Mouse (Mus musculus) c-Kit-positive CD71-positive TER-119-negative erythroid progenitor cells, embryonic 14.5 days (primary cell): ENCODE data around the gene Acoxl.
A peak's percentile ranks its signal among the peaks of the same experiment; 100 is the strongest.

Experiments used
- DNase-seq: peaks from one replicate; pipeline ENCODE4 v3.0.0-alpha.2; 2013; ENCODE audit warnings: low read depth

Acoxl gene

DNA sequence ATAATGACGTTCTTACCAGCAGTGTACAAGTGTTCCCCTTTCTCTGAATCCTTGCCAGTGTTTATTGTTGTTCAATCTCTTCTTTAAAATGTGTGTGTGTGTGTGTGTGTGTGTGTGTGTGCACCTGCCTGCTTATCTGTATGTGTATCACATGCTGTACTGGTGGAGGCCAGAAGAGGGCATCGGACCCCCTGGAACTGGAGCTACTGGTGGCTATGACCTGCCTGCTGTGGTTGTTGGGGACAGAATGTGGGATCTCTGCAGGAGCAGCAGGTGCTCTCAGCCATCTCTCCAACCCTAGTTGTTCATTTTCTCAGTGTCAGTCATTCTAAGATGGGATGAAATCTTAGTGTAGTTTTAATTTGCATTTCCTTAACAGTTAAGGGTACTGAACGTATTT, 98.4 kb downstream of the Acoxl start:
- no peak for DNase-seq

DNA sequence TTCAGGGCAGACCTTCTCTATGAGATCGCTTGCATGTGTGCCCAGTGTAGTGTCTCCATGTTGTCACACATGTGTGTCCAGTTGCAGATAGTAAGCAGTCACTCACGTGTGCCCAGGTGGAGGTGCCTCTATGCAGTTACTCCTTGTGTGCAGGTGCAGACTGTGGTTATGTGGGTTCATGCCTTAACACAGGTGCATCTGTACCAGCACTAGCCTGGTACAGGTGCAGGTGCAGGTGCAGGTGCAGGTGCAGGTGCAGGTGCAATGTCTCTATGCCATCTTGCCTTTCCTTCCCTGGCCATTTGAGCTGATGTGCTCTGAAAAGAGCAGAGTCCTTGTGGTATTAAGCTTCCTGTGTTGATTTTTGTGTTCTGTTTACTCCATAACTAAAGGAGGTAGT, 100.5 kb downstream of the Acoxl start:
- DNase-seq = no peak

DNA sequence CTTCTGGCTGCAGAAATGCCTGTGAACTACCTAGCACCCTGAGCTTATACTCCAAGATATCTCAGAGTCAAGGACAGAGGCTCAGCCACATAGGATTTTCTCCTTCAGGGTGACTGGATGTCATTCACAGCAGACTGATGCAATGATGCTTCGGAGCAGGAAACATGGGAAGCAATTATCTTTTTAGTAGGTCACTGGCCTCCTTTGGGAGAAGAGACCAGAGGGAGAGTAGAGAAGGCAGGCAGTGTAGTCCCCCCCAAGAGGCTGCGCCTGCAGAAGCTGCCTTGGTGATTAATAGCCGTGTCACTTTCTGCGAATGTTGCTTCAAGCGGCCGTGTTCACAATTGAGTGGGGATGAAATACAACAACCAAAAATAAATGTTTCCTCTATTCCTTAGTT, 121.9 kb downstream of the Acoxl start:
- DNase-seq = no peak

DNA sequence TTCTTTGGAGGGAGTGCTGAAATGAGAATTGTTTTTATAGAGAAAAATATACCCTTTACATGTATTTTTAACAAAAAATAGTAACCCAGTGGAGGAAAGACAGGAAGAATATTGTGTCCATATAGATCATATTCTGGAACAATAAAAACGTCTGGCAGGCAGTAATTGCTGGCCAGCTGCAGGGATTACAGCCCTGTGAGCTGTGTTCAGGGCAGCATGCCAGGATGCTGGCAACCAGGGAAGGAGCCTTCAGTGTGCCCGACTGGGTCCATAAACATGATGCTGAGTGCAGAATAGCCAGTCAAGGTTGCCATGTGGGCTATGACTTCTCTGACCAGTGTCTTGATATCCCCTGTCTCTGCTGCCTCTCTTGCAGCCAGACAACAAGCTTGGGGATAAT, 122.5 kb downstream of the Acoxl start:
- DNase-seq = no peak

DNA sequence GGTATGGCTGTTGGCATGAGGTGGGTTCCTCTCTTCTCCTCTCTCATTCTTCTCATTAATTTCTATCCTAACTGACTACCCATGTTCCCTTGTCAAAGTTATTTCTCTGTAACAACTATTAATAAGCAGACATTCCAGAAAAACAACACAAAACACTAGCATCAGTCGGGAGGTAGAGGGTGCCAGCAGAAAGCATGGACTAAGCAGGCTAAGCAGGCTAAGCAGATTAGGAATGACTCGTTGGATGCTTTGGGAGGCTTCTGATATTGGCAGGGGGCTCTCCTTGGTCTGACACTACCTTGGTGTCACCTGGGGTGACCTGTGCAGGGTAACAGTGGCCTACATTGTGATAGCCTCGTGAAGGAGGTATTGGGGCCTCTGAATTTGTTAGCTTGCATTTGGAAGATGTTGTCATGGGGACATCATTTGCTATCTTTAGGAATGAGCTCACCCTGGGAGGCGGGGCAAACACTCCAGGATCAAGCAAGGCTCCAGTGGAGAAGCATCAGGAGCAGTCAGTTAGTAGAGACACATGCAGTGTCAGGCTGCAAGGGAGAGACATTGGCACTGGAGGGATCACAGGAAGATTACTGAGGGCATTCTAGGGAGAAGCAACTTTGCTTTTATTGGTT, 123.2 kb downstream of the Acoxl start:
- no peak for DNase-seq

DNA sequence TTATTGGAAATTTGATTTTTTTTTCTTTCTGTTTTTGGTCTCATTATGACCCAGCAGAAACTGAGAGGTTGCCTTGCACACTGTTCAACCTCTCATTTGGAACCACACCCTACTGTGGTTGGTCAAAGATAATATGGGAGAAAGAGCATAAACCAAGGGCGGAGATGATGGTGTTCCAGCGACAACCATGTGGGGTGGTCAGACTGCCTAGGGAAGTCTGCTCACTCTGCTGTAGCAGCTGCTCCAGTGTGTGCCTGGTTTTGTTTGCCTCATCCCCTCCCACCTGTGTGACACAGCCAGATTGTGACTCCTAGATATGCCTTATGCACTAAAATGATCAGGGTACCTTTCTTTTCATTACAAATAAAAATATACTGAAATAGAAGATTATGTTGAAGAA, 130.3 kb downstream of the Acoxl start:
- DNase-seq = peak; percentile 34

DNA sequence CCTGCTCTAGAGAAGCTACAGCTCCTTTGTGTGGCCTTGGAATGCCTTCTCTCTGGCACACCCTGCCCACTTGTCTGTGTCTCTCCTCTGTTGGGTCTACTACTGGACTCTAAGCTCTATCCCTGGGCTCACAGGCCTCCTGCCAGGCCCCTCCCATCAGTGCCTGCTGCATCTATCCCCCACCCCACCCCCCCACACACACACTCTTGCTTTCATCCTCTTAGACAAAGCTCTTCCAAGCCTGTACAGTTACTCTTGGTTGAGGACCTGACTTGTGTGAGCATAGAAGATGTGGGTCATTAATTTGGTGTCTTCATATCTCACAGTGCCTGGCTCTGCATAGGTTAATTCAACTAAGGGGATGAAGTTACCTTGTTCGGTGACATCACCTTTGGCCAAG, 137.6 kb downstream of the Acoxl start:
- no peak for DNase-seq

DNA sequence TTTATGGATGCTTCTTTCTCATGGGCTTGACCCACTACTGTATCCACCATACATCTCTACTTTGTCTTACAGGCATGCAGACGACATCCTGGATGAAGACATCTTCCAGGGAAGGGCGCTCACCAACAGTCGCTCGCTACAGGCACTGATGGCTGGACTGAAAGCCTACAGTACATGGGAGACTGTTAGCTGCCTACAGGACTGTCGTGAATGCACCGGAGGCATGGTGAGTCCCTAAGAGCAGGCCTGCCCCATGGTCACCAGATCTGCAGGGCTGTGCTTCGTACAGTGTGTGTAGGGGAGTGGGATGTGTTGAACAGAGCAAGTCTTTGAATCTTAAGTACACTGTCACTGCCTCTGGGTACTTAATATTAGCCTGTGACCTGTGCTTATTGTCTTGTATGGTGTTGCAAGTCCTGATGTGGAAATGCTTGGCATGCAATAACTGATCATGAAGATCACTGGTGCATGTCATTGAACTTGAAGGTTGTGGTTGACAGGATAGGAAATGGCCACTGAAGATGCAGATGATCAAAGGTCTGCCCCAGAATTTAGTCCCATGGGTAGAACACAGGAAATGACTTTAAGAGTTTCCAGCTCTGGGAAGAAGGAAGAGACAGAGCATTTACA, 140.0 kb downstream of the Acoxl start:
- DNase-seq = no peak

DNA sequence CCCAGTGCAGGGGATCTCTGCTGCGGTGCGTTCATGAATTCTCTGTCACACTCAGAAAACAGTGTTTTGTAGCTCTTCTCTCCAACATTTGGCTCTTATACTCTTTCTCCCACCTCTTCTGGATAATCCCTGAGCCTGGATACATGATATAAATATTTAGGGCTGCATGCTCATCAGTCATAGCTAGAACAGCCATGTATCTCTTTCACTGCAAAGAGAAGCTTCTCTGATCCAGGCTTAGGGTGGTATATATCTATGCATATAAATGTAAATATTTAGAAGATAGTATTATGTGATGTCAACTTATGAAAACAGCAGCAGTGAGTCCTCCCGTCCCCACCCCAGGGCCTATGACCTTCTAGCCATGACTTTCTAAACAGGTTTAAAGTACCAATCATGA, 143.9 kb downstream of the Acoxl start:
- DNase-seq = no peak

DNA sequence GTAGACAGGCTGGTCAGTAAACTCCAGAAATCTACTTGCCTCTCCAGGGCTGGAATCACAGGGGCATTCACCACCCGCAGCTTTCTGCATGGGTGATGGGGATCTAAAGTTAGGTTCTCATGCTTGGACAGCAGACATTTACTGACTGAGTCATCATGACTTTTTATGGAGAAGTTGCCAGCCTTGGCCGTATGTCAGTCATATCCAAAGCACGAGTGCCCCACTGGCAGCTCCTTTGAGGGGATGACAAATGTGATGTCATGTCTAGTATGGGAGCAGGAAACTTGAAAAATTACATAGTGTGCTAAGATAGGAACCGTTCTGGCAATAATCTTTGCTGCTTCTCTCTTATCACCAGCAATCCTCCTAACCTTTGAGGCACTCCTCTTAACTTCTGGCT, 144.6 kb downstream of the Acoxl start:
- DNase-seq = no peak

DNA sequence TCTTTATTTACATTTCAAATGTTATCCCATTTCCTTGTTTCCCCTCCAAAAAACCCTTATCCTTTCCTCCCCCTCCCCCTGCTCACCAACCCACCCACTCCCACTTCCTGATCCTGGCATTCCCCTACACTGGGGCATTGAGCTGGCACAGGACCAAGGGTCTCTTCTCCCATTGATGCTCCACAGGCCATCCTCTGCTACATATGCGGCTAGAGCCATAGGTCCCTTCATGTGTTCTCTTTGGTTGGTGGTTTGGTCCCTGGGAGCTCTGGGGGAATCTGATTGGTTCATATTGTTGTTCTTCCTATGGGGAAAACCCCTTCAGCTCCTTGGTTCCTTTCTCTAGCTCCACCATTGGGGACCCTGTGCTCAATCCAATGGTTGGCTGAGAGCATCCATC, 145.3 kb downstream of the Acoxl start:
- DNase-seq = no peak

DNA sequence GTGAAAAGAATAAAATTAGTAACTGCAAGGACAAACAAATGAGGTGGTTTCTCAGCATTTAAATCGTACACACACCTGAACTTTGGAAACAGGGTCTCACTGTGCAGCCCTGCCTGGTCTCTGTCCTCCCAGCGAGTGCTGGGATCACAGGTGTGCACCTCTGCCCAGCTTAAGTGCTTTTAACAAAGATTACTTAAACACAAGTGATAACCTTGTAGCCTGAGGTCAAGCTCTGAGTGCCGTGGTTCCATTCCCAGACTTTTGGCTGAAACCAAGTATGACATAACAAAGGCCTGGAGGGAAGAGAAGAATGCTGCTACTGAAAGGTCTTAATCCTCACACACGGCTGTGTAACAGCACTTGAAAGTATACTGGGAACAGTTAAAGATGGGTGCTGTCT, 149.0 kb downstream of the Acoxl start:
- no peak for DNase-seq

DNA sequence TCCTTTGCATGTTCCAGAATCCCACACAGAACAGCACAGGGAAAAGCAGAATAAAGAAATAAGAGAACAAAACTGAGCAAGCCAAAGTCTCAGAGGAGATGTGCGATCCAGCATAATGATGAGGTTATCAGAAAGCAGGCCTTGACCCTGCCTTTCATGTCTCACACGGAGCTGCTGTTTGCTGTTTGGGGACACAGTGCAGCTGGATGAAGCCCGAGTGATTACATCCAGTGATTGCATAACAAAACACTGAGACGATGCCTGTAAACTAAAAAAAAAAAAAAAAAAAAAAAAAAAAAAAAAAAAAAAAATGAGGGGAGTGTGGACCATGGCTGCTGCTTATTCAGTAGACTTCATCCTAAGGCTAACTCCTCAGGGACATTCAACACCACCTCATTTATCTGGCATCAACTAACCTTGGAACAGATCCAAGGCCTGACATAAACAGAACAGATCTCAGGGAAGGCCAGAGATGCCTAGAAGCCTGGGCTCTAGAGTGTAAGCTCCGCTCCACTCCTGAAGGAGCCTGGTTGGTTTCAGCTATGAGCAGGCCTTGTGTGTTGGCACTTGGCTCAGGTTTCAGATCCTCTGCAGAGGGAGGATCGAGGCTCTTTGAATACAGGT, 152.3 kb downstream of the Acoxl start:
- DNase-seq = no peak

DNA sequence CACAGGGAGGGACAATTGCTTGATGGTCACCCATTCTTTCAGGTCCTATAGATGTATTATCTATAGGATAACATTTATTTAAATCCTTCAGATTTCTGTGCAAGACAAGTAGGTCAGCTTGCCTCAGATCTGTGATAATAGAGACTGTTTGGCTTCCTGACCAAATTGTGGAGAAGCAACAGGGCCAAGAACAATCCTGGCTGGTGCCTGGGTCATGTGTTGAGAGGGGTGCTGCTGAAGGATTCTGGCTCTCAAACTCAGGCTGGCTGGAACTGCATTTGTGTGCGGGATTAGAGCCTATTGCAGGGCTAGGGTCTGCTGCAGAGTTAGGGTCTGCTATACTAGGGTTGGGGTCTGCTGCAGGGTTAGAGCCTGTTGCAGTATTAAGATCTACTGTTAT, 153.0 kb downstream of the Acoxl start:
- no peak for DNase-seq

DNA sequence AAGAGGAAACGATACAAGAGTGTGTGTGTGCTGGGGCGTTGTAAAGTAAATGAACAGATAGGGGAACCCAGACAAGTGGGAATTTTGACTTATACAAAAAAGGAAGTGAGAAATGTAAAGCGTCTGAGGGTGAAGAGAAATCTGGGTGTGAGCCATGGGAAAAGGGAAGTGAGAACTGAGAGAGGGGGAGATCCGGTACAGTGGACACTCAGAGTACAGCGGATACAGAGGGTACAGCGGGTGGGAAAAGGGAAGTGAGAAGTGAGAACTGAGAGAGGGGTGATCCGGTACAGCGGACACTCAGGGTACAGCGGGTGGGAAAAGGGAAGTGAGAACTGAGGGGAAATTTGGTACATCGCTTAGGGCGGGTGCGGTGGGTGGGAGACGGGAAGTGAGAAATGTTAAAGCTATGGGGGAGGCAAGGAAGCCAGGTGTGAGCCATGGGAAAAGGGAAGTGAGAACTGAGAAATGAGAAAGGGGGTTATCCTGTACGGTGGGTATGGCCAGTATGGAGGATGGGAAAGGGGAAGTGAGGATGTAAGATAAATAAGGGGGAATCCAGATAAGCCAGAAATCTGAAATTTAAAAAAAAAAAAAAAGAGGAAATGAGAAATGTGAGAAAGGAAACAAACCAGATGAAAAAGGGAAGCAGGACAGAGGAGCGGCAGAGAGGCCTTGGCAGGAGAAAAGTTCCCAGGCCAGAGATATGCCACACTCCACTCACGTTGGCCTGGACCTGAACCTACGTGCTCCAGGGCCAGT, 170.2 kb downstream of the Acoxl start:
- DNase-seq = no peak

DNA sequence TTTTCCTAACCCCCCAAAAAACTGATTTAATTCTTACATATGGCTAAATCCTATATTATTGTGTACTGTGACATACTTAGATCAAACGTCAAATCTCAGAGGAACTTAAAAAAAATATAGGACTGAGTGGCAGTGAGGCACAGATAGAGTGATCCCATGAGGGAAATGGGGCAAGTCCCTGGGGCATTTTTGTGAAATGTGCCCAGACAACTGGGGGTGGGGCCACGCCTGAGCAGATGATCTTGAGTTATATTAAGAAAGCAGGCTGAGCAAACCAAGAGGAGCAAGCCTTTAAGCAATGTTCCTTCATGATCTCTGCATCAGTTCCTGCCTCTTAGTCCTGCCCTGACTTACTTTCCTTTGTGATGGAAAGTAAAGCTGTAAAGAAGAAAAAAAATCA, 175.9 kb downstream of the Acoxl start:
- no peak for DNase-seq

DNA sequence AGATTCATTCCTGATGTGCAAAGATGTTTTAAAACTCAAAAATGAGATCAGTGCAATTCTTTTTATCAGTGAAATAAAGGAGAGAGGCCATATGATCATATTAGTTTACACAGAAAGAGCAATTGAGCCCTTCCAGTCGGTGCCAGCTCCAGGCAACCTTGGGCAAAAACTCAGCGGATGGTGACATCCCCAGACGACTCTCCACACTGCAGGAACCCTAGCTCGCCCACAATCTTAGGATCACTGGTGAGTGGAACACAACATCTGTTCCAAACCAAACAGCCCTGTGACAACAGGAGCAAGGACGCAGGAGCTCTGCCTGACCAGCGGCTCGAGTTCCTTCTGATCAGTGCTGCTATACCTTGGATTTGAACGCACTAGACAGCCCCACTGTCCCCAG, 176.9 kb downstream of the Acoxl start:
- DNase-seq = no peak

DNA sequence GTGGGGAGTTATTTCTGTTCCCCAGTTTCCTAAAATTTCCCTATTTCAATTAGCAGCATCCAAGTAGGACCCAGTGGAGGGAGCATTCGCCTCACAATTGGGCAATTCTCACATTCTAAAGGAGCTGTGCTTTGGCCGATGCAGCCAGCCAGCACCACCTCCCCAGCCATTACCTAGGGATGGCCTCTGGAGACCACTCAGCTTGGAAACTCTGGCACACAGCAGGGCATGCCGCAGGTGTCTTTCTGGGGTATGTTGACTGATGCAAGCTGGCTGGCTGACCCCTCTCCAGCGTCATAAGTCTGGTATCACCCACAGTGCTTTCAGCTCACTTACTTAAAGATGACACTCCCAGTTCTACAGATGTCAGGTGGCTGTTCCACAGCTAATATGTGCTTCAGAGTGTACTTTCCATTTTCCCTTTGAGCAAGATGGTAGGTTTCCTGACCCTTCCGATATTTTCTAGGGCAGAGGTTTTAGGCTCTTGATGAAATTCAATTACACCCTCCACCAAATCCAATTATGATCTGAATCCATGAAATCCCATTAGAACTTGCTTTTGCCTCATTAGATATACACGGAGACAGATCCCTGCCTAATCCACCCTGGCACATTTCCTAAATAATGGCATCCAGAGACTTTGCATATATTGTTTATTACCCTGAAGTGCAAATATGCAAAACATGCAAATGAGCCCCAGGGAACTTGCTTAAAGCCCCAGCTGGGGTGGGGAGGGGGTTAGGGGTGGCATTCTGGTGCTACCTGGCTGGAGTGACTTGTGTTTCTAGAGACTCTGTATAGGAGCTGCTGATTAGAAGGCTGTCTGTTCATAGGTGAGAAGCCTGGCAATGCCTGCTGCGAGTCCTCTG, 181.6 kb downstream of the Acoxl start:
- DNase-seq = no peak

DNA sequence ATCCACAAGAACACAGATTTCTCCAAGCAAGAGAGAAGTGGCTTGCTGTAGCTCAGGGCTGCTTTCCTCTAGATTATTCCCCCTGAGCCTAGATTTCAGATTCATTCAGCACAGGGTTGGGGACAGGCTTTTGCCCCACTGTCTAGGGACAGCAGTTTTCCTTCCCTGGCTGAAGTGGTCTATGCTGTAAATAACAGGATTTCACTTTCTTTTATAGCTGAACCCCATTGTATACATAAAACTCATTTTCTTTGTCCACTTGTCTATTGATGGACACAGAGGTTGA, 182.2 kb downstream of the Acoxl start:
- DNase-seq = no peak

DNA sequence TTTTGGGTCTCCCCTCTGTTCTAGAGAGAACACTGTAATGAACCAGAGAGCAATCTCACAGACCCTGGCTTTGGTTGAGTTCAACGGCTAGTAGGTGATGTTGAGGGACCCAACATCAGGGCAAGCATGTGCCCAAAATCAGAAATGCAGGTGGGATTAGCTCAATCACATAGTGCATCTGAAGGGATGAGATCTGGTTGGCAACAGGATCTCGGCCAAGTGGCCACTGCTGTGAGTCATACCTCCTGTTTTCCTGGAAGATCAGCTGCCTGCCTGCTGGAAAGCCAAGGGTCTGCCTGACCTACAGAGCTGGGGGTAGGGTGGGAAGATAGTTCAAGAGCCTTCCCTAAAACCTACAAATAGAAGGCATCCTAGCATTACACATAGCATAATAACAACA, 185.2 kb downstream of the Acoxl start:
- DNase-seq = no peak

DNA sequence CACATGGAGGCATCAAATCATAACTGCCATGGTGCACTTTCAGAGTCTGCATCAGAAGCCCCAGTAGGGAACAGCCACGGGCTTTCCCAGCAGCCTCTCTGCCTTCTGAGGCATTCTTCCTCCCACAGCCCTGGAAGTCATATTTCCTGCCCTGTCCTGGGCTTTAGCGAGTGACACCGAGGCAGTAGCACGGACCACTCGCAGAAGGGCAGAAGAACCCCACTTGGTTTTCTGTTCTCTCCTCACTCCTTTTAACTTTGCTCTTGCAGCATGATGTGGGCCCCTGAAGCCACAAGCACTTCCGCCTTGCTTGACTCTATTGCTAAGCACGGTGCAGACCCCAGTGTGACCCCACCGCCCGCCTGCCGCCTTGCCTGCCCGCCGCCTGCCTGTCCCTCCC, 189.0 kb downstream of the Acoxl start:
- no peak for DNase-seq

DNA sequence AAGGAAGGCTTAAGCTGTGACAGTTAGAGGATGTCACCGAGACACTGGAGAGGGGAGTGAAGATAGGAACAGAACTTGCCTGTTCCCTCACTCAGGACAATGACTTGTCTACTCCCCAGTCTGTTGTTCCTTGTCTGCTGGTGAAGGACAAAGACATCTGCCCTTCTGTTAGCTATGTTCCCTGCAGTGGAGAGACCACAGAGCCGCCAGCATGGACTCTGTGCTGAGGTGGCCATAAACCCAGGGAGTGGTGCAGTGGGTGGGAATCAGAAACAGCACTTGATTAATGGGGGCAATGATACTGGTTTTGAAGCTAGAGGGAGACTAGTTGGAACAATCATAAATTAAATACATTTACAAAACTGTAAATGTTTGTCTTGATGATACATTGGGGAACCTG, 191.3 kb downstream of the Acoxl start:
- DNase-seq = no peak
